Mouse (Mus musculus): ENCODE results near the gene Pdrg1. TPM values are rescaled to one million over a fixed set of nuclear protein-coding genes. Genes with fewer than 3 reads are reported as not detected.

Pdrg1 gene
- polyA plus RNA-seq, 1 experiment = 61.2 TPM

DNA sequence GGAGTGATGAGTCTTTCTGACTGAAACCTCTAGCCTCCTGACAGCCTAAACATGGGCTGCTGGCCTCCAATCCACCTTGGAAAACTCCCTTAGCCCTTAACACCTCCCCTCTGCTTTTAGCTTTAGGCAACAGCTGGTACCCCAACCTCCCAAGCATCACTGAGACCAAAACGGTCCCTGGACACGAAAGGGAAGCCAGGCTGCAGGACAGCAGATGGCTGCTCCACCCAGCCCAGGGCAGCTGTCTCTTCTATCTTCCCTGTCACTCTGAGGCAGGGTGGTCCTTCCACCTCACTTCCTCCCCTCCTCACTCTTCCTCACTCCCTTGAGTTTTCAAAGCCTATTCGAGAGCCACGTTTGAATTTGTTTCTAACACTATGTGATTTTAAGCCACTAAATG lies 15.2 kb upstream of the Pdrg1 start:
- Histone ChIP-seq H3K79me2 (ENCODE audit: control insufficient read depth, insufficient read depth) (no peaks in the 10 kb centered on the region), H3K36me3 (ENCODE audit: control insufficient read depth, insufficient read depth) (no peaks in the 10 kb centered on the region), H3K4me3 (ENCODE audit: insufficient read depth, poor library complexity, severe bottlenecking) (no peak overlapping the region), H3K79me3 (ENCODE audit: low read depth) (no peaks in the 10 kb centered on the region), H3K27me3 (ENCODE audit: control insufficient read depth, insufficient read depth, insufficient read length) (peaks cover 60% of the 10 kb centered on the region), H3ac (ENCODE audit: control insufficient read depth, insufficient read length, low read depth) (no peak overlapping the region)
- TF ChIP-seq MYOD1 (IDR thresholded peaks at IDR 0.05; ENCODE audit: control insufficient read depth, insufficient read length, low read depth) = no peak
- no peak for TF ChIP-seq MAX (IDR thresholded peaks at IDR 0.05)
- no peak for TF ChIP-seq FOSL1 (IDR thresholded peaks at IDR 0.05; ENCODE audit: insufficient read depth, low read length, poor library complexity, severe bottlenecking)
- TF ChIP-seq MYOG (IDR thresholded peaks at IDR 0.05; ENCODE audit: control insufficient read depth, extremely low read depth, insufficient read length) = no peak
- no peak for TF ChIP-seq USF1 (IDR thresholded peaks at IDR 0.05; ENCODE audit: low read depth)
- TF ChIP-seq CEBPB (IDR thresholded peaks at IDR 0.05; ENCODE audit: low read depth) = no peak
- TF ChIP-seq CTCF (IDR thresholded peaks at IDR 0.05; ENCODE audit: control insufficient read depth, insufficient read depth, insufficient read length) = no peak

DNA sequence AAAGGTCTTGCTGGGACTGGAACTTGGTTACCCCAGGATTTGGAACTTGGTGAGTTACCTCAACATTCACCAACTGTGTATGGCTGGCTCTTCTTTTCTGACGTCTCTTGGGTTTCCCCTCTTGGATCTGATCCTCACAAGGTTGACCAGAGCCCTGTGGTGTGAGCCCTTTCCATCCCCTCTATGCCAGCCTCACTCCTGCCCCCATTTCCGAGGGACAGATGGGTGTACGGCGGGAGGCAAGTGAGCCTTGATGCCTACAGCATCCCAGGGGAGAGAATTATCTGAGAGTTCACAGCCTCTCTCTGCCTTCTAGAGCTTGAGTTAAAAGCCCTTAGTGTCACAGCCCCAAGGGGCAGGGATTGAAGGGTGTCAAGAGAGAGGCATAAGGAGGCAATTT lies 12.3 kb upstream of the Pdrg1 start:
- TF ChIP-seq USF1 (IDR thresholded peaks at IDR 0.05; ENCODE audit: low read depth) = no peak
- TF ChIP-seq MAX (IDR thresholded peaks at IDR 0.05) = no peak
- TF ChIP-seq MYOG (IDR thresholded peaks at IDR 0.05; ENCODE audit: control insufficient read depth, extremely low read depth, insufficient read length) = no peak
- TF ChIP-seq FOSL1 (IDR thresholded peaks at IDR 0.05; ENCODE audit: insufficient read depth, low read length, poor library complexity, severe bottlenecking) = no peak
- TF ChIP-seq MYOD1 (IDR thresholded peaks at IDR 0.05; ENCODE audit: control insufficient read depth, insufficient read length, low read depth) = no peak
- TF ChIP-seq CEBPB (IDR thresholded peaks at IDR 0.05; ENCODE audit: low read depth) = no peak
- TF ChIP-seq CTCF (IDR thresholded peaks at IDR 0.05; ENCODE audit: control insufficient read depth, insufficient read depth, insufficient read length) = no peak
- H3K79me2 ChIP-seq (ENCODE audit: control insufficient read depth, insufficient read depth) = no peaks in the 10 kb centered on the region
- H3K27me3 ChIP-seq (ENCODE audit: control insufficient read depth, insufficient read depth, insufficient read length) = peaks cover 68% of the 10 kb centered on the region
- H3K4me3 ChIP-seq (ENCODE audit: insufficient read depth, poor library complexity, severe bottlenecking) = no peak overlapping the region
- no peaks in the 10 kb centered on the region for H3K79me3 ChIP-seq (ENCODE audit: low read depth)
- no peak overlapping the region for H3ac ChIP-seq (ENCODE audit: control insufficient read depth, insufficient read length, low read depth)
- no peaks in the 10 kb centered on the region for H3K36me3 ChIP-seq (ENCODE audit: control insufficient read depth, insufficient read depth)

DNA sequence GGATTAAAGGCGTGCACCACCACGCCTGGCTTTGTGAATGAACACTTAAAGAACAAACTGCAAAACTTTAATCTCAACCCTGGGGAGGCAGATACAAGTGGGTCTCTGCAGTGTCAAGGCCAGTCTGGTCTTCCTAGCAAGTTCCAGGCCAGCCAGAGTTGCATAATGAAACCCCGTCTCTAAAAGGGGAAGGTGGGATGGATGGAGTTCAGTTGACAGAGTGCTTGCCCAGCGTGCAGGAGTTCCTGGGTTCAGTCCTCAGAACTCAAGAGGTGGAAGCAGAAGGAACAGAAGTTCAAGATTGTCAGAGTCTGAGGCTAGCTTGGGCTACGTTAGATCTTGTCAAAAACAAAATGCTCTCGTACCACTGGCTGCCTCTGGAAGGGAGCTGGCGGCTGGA lies 10.8 kb upstream of the Pdrg1 start:
- TF ChIP-seq CEBPB (IDR thresholded peaks at IDR 0.05; ENCODE audit: low read depth) (no peak), FOSL1 (IDR thresholded peaks at IDR 0.05; ENCODE audit: insufficient read depth, low read length, poor library complexity, severe bottlenecking) (no peak), MYOD1 (IDR thresholded peaks at IDR 0.05; ENCODE audit: control insufficient read depth, insufficient read length, low read depth) (no peak), MAX (IDR thresholded peaks at IDR 0.05) (no peak), CTCF (IDR thresholded peaks at IDR 0.05; ENCODE audit: control insufficient read depth, insufficient read depth, insufficient read length) (no peak), USF1 (IDR thresholded peaks at IDR 0.05; ENCODE audit: low read depth) (no peak), MYOG (IDR thresholded peaks at IDR 0.05; ENCODE audit: control insufficient read depth, extremely low read depth, insufficient read length) (no peak)
- H3K36me3 ChIP-seq (ENCODE audit: control insufficient read depth, insufficient read depth) = no peaks in the 10 kb centered on the region
- H3K27me3 ChIP-seq (ENCODE audit: control insufficient read depth, insufficient read depth, insufficient read length) = peaks cover 63% of the 10 kb centered on the region
- no peak overlapping the region for H3K4me3 ChIP-seq (ENCODE audit: insufficient read depth, poor library complexity, severe bottlenecking)
- no peaks in the 10 kb centered on the region for H3K79me2 ChIP-seq (ENCODE audit: control insufficient read depth, insufficient read depth)
- H3K79me3 ChIP-seq (ENCODE audit: low read depth) = no peaks in the 10 kb centered on the region
- no peak overlapping the region for H3ac ChIP-seq (ENCODE audit: control insufficient read depth, insufficient read length, low read depth)

DNA sequence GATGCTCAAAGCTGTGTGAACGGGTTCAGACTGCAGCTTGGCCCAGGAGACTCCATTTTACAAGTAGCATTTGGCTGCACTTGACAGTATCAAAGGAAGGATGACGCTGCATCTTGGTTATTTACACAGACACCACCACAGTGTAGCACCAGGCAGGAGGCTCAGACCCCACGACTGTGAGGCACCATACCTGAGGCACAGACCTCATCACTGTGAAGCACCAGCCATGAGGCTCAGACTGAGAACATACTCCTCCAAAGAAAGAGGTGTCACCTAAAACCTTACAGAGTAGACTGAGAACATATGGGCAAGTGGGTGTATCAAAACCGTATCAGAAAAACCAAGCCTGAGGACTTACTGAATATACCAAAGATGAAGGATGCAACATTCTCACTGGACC lies 7.6 kb upstream of the Pdrg1 start:
- no peaks in the 10 kb centered on the region for H3K36me3 ChIP-seq (ENCODE audit: control insufficient read depth, insufficient read depth)
- H3K79me2 ChIP-seq (ENCODE audit: control insufficient read depth, insufficient read depth) = no peaks in the 10 kb centered on the region

DNA sequence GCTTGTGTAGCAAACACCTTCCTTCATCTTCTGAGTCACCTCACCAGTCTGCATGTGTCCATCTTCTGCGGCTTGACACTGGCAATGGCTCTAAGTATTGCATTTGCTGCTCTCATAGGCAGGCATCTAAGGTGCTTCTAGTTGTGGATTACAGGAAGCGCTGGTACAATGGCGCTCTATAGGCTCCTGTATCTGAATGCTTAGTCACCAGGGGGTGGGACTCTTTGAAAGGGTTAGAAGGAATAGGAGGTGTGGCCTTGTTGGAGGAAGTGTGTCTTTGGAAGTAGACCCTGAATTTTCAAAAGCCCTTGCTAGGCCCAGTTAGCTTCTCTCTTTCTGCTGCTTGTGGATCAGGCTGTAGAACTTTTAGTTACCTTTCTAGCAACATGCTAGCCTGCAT lies 5.9 kb upstream of the Pdrg1 start:
- Histone ChIP-seq H3K36me3 (ENCODE audit: control insufficient read depth, insufficient read depth) (no peaks in the 10 kb centered on the region), H3K4me3 (ENCODE audit: insufficient read depth, poor library complexity, severe bottlenecking) (no peak overlapping the region), H3K27me3 (ENCODE audit: control insufficient read depth, insufficient read depth, insufficient read length) (peaks cover 51% of the 10 kb centered on the region), H3K79me2 (ENCODE audit: control insufficient read depth, insufficient read depth) (no peaks in the 10 kb centered on the region), H3K79me3 (ENCODE audit: low read depth) (no peaks in the 10 kb centered on the region), H3ac (ENCODE audit: control insufficient read depth, insufficient read length, low read depth) (no peak overlapping the region)
- TF ChIP-seq CEBPB (IDR thresholded peaks at IDR 0.05; ENCODE audit: low read depth) (no peak), MYOD1 (IDR thresholded peaks at IDR 0.05; ENCODE audit: control insufficient read depth, insufficient read length, low read depth) (no peak), MAX (IDR thresholded peaks at IDR 0.05) (no peak), CTCF (IDR thresholded peaks at IDR 0.05; ENCODE audit: control insufficient read depth, insufficient read depth, insufficient read length) (no peak), USF1 (IDR thresholded peaks at IDR 0.05; ENCODE audit: low read depth) (no peak), MYOG (IDR thresholded peaks at IDR 0.05; ENCODE audit: control insufficient read depth, extremely low read depth, insufficient read length) (no peak), FOSL1 (IDR thresholded peaks at IDR 0.05; ENCODE audit: insufficient read depth, low read length, poor library complexity, severe bottlenecking) (no peak)

More for the DNA sequence above, 7.6 kb upstream of the Pdrg1 start:
- H3ac ChIP-seq (ENCODE audit: control insufficient read depth, insufficient read length, low read depth) = no peak overlapping the region
- peaks cover 62% of the 10 kb centered on the region for H3K27me3 ChIP-seq (ENCODE audit: control insufficient read depth, insufficient read depth, insufficient read length)
- H3K79me3 ChIP-seq (ENCODE audit: low read depth) = no peaks in the 10 kb centered on the region
- no peak overlapping the region for H3K4me3 ChIP-seq (ENCODE audit: insufficient read depth, poor library complexity, severe bottlenecking)
- TF ChIP-seq USF1 (IDR thresholded peaks at IDR 0.05; ENCODE audit: low read depth) = no peak
- no peak for TF ChIP-seq CEBPB (IDR thresholded peaks at IDR 0.05; ENCODE audit: low read depth)
- no peak for TF ChIP-seq MYOD1 (IDR thresholded peaks at IDR 0.05; ENCODE audit: control insufficient read depth, insufficient read length, low read depth)
- TF ChIP-seq MAX (IDR thresholded peaks at IDR 0.05) = no peak
- TF ChIP-seq MYOG (IDR thresholded peaks at IDR 0.05; ENCODE audit: control insufficient read depth, extremely low read depth, insufficient read length) = no peak
- TF ChIP-seq FOSL1 (IDR thresholded peaks at IDR 0.05; ENCODE audit: insufficient read depth, low read length, poor library complexity, severe bottlenecking) = no peak
- TF ChIP-seq CTCF (IDR thresholded peaks at IDR 0.05; ENCODE audit: control insufficient read depth, insufficient read depth, insufficient read length) = no peak

DNA sequence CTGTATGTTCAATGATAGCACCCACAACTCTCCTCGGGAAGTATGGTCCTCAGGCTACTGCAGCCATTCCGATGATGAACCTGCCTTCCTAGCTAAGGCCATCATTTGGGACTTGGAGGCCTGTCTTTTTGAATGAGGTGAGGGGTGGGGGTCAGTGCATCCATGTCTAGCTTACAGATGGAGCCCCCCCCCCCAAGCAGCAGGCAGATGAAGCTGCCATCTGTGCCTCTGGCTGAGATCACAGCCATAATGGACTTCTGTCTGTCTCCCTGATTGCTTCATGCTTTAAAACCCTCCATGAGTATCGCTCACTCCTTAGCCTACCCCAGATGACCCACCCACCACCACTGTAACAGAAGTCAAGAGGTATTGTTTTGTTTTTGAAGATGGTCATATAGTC lies 4.1 kb upstream of the Pdrg1 start:
- no peak overlapping the region for H3ac ChIP-seq (ENCODE audit: control insufficient read depth, insufficient read length, low read depth)
- H3K36me3 ChIP-seq (ENCODE audit: control insufficient read depth, insufficient read depth) = no peaks in the 10 kb centered on the region
- no peak overlapping the region for H3K4me3 ChIP-seq (ENCODE audit: insufficient read depth, poor library complexity, severe bottlenecking)
- H3K79me3 ChIP-seq (ENCODE audit: low read depth) = peaks cover 6% of the 10 kb centered on the region
- H3K79me2 ChIP-seq (ENCODE audit: control insufficient read depth, insufficient read depth) = peaks cover 8% of the 10 kb centered on the region
- H3K27me3 ChIP-seq (ENCODE audit: control insufficient read depth, insufficient read depth, insufficient read length) = peaks cover 40% of the 10 kb centered on the region
- TF ChIP-seq MYOG (IDR thresholded peaks at IDR 0.05; ENCODE audit: control insufficient read depth, extremely low read depth, insufficient read length) (no peak), CTCF (IDR thresholded peaks at IDR 0.05; ENCODE audit: control insufficient read depth, insufficient read depth, insufficient read length) (no peak), CEBPB (IDR thresholded peaks at IDR 0.05; ENCODE audit: low read depth) (no peak), MAX (IDR thresholded peaks at IDR 0.05) (no peak), USF1 (IDR thresholded peaks at IDR 0.05; ENCODE audit: low read depth) (no peak), FOSL1 (IDR thresholded peaks at IDR 0.05; ENCODE audit: insufficient read depth, low read length, poor library complexity, severe bottlenecking) (no peak), MYOD1 (IDR thresholded peaks at IDR 0.05; ENCODE audit: control insufficient read depth, insufficient read length, low read depth) (no peak)

Data from C2C12 (cell line).